Mouse (Mus musculus): ENCODE data around the gene Hal.

GRCm38 (mm10) chr10:93467791-93468190 is 20.8 kb upstream of the Hal start:
- TF ChIP-seq CTCF (IDR thresholded peaks at IDR 0.05 in 2 of 3, conservative IDR thresholded peaks at IDR 0.05 in 1 of 3; ENCODE audit: control insufficient read depth in 1 of 3, insufficient read depth in 1 of 3, low read depth in 2 of 3, low read length in 3 of 3, poor library complexity in 1 of 3, severe bottlenecking in 1 of 3), result no peak
- no peak for TF ChIP-seq MAFK (IDR thresholded peaks at IDR 0.05; ENCODE audit: borderline replicate concordance, low read depth, low read length)
- TF ChIP-seq POLR2A (IDR thresholded peaks at IDR 0.05; ENCODE audit: control insufficient read depth in 1 of 2, insufficient read depth in 1 of 2, low read depth in 1 of 2, low read length in 2 of 2, poor library complexity in 1 of 2), result no peak
- no peak for TF ChIP-seq NELFE (IDR thresholded peaks at IDR 0.05; ENCODE audit: low read depth, low read length)
- TF ChIP-seq RCOR1 (IDR thresholded peaks at IDR 0.05; ENCODE audit: low read depth, low read length), result no peak
- no peak for TF ChIP-seq ZC3H11A (IDR thresholded peaks at IDR 0.05; ENCODE audit: low read depth, low read length)
- TF ChIP-seq TBP (IDR thresholded peaks at IDR 0.05; ENCODE audit: low read depth, low read length), result no peak

All from MEL (cell line).